Mouse (Mus musculus): ENCODE measurements at regions not wholly inside any gene's neighbourhood (a gene's known extent, or its start where the extent isn't known, plus 50 kb on each side); places are given as distances from the start of the nearest gene placed in this dataset.
"Not testable (repeated sequence)": the region's sequence is repeated elsewhere in the genome, so short reads cannot be mapped to it uniquely, and the experiment has no call there.

- DNase-seq (ENCODE audit: low spot score in 2 of 2): no peak
Observed at GRCm38 (mm10) chr3:7079073-7079472, 458.8 kb upstream of the 1700008P02Rik start.

- DNase-seq (ENCODE audit: low spot score in 2 of 2): no peak
Observed at GRCm38 (mm10) chr3:7076850-7077249, 456.6 kb upstream of the 1700008P02Rik start.

GRCm38 (mm10) chr3:7074488-7074887, 454.2 kb upstream of the 1700008P02Rik start:
- no peak for DNase-seq (ENCODE audit: low spot score in 2 of 2)

- DNase-seq (ENCODE audit: low spot score in 2 of 2): no peak
Observed at GRCm38 (mm10) chr3:7041372-7042057, 421.3 kb upstream of the 1700008P02Rik start.

GRCm38 (mm10) chr3:7035833-7036232, 415.6 kb upstream of the 1700008P02Rik start:
- no peak for DNase-seq (ENCODE audit: low spot score in 2 of 2)

- peak; percentile 1 to 7 for DNase-seq (ENCODE audit: low spot score in 2 of 2)
Observed at GRCm38 (mm10) chr3:7027845-7028244, 407.6 kb upstream of the 1700008P02Rik start.

- no peak for DNase-seq (ENCODE audit: low spot score in 2 of 2)
Observed at GRCm38 (mm10) chr3:7014345-7014973, 394.2 kb upstream of the 1700008P02Rik start.

- no peak for DNase-seq (ENCODE audit: low spot score in 2 of 2)
Observed at GRCm38 (mm10) chr3:7013516-7013915, 393.3 kb upstream of the 1700008P02Rik start.

GRCm38 (mm10) chr3:7010294-7011087, 390.2 kb upstream of the 1700008P02Rik start:
- no peak for DNase-seq (ENCODE audit: low spot score in 2 of 2)

- no peak for DNase-seq (ENCODE audit: low spot score in 2 of 2)
Observed at GRCm38 (mm10) chr3:7008671-7009217, 388.5 kb upstream of the 1700008P02Rik start.

- DNase-seq (ENCODE audit: low spot score in 2 of 2): no peak
Observed at GRCm38 (mm10) chr3:7007811-7008359, 387.6 kb upstream of the 1700008P02Rik start.

- not testable (repeated sequence) for DNase-seq (ENCODE audit: low spot score in 2 of 2)
Observed at GRCm38 (mm10) chr3:6991735-6992134, 371.5 kb upstream of the 1700008P02Rik start.

- DNase-seq (ENCODE audit: low spot score in 2 of 2): no peak
Observed at GRCm38 (mm10) chr3:6984918-6985317, 364.7 kb upstream of the 1700008P02Rik start.

GRCm38 (mm10) chr3:6957681-6958080, 337.4 kb upstream of the 1700008P02Rik start:
- DNase-seq (ENCODE audit: low spot score in 2 of 2): no peak

- DNase-seq (ENCODE audit: low spot score in 2 of 2): no peak
Observed at GRCm38 (mm10) chr3:6932535-6933103, 312.4 kb upstream of the 1700008P02Rik start.

- no peak for DNase-seq (ENCODE audit: low spot score in 2 of 2)
Observed at GRCm38 (mm10) chr3:6926737-6927136, 306.5 kb upstream of the 1700008P02Rik start.

GRCm38 (mm10) chr3:6922647-6923046, 302.4 kb upstream of the 1700008P02Rik start:
- DNase-seq (ENCODE audit: low spot score in 2 of 2): not testable (repeated sequence)

GRCm38 (mm10) chr3:6920253-6920652, 300.0 kb upstream of the 1700008P02Rik start:
- DNase-seq (ENCODE audit: low spot score in 2 of 2): no peak

- DNase-seq (ENCODE audit: low spot score in 2 of 2): no peak
Observed at GRCm38 (mm10) chr3:6887936-6888335, 267.7 kb upstream of the 1700008P02Rik start.

- DNase-seq (ENCODE audit: low spot score in 2 of 2): no peak
Observed at GRCm38 (mm10) chr3:6887053-6887700, 266.9 kb upstream of the 1700008P02Rik start.
